Mouse (Mus musculus) neural tube, embryonic 12.5 days (tissue): ENCODE results near the gene Bcl11b. TPM values are rescaled to one million over a fixed set of nuclear protein-coding genes. Genes with fewer than 3 reads are reported as not detected.

Experiments used
- ATAC-seq: fragments of 200-750 bp; cut with Nextera tagmentation; 2 replicates; pipeline ENCODE4 v1.8.0; 2017; ENCODE audit warnings: low read depth, mild to moderate bottlenecking, moderate TSS enrichment, moderate library complexity; ENCODE audit not compliant: low FRiP score
- H3K27ac ChIP-seq: fragments of 300-500 bp; sonication (generic); 2 replicates; pipeline ENCODE4 v1.5.1; 2016
- H3K27me3 ChIP-seq: fragments of 300-500 bp; sonication (generic); replicated peaks from 2 replicates; pipeline ENCODE4 v1.6.1; 2016; ENCODE audit warnings: mild to moderate bottlenecking
- H3K36me3 ChIP-seq: fragments of 300-500 bp; sonication (generic); 2 replicates; pipeline ENCODE4 v1.6.1; 2016; ENCODE audit warnings: mild to moderate bottlenecking
- H3K4me1 ChIP-seq: fragments of 300-500 bp; sonication (generic); 2 replicates; pipeline ENCODE4 v1.6.1; 2016
- H3K4me2 ChIP-seq: fragments of 300-500 bp; sonication (generic); replicated peaks from 2 replicates; pipeline ENCODE4 v1.6.1; 2016; ENCODE audit warnings: mild to moderate bottlenecking
- H3K4me3 ChIP-seq: fragments of 300-500 bp; sonication (generic); 2 replicates; pipeline ENCODE4 v1.5.1; 2016
- H3K9ac ChIP-seq: fragments of 300-500 bp; sonication (generic); 2 replicates; pipeline ENCODE4 v1.6.1; 2016; ENCODE audit warnings: mild to moderate bottlenecking
- H3K9me3 ChIP-seq: fragments of 300-500 bp; sonication (generic); 2 replicates; pipeline ENCODE4 v1.6.1; 2016; ENCODE audit warnings: mild to moderate bottlenecking
- WGBS: fragments of 180-500 bp; shearing (Covaris S2); methylation state at CpG from one replicate; pipeline ENCODE4 v1.1.7; 2016; 5-methylcytosine and 5-hydroxymethylcytosine counted together
- polyA plus RNA-seq: library from polyadenylated mRNA; unstranded; fragments of >200 nt; fragmentation: Nextera tagmentation; extraction: Ambion mirVana; gene quantifications from 2 replicates; pipeline ENCODE4 v1.2.1, GENCODE M21; 2016

The Bcl11b gene
- polyA plus RNA-seq, 1 experiment from 2014 or later = 25.9 TPM

GRCm38 (mm10) chr12:107908826-107909225 lies 94.6 kb downstream of the Bcl11b start:
- H3K9ac ChIP-seq = no peak overlapping the region
- H3K4me2 ChIP-seq = no peak overlapping the region
- H3K27me3 ChIP-seq = no peaks in the 10 kb centered on the region
- H3K4me1 ChIP-seq = no peaks in the 10 kb centered on the region
- ATAC-seq = no peak
- H3K27ac ChIP-seq = no peak overlapping the region
- WGBS = 91% methylated on average over 11 of the region's 11 CpGs
- H3K36me3 ChIP-seq = no peaks in the 10 kb centered on the region
- H3K9me3 ChIP-seq = 0 out of 2 replicates have a peak, but pooled peaks cover 9% of the 10 kb centered on the region
- no peak overlapping the region for H3K4me3 ChIP-seq

- Histone ChIP-seq H3K9ac (no peak overlapping the region), H3K4me3 (no peak overlapping the region), H3K36me3 (no peaks in the 10 kb centered on the region), H3K9me3 (0 out of 2 replicates have a peak, but pooled peaks cover 9% of the 10 kb centered on the region), H3K27me3 (no peaks in the 10 kb centered on the region), H3K4me1 (no peaks in the 10 kb centered on the region), H3K27ac (no peak overlapping the region), H3K4me2 (no peak overlapping the region)
- no peak for ATAC-seq
- 96% methylated on average over 3 of the region's 3 CpGs for WGBS
These were observed 98.1 kb downstream of the Bcl11b start for GRCm38 (mm10) chr12:107905333-107905732.

- Histone ChIP-seq H3K27me3 (no peaks in the 10 kb centered on the region), H3K4me2 (no peak overlapping the region), H3K9me3 (0 out of 2 replicates have a peak, but pooled peaks cover 9% of the 10 kb centered on the region), H3K27ac (no peak overlapping the region), H3K36me3 (no peaks in the 10 kb centered on the region), H3K9ac (no peak overlapping the region), H3K4me3 (no peak overlapping the region), H3K4me1 (no peaks in the 10 kb centered on the region)
- WGBS = 89% methylated on average over 11 of the region's 11 CpGs
- no peak for ATAC-seq
These were observed 98.9 kb downstream of the Bcl11b start for GRCm38 (mm10) chr12:107904457-107904856.

- no peak overlapping the region for H3K27ac ChIP-seq
- no peak overlapping the region for H3K4me2 ChIP-seq
- no peaks in the 10 kb centered on the region for H3K4me1 ChIP-seq
- WGBS = 44% methylated on average over 9 of the region's 9 CpGs
- no peak overlapping the region for H3K9ac ChIP-seq
- ATAC-seq = no peak
- H3K4me3 ChIP-seq = no peak overlapping the region
- H3K9me3 ChIP-seq = 0 out of 2 replicates have a peak, but pooled peaks cover 9% of the 10 kb centered on the region
- no peaks in the 10 kb centered on the region for H3K27me3 ChIP-seq
- H3K36me3 ChIP-seq = no peaks in the 10 kb centered on the region
These were observed 99.5 kb downstream of the Bcl11b start for GRCm38 (mm10) chr12:107903949-107904348.

- Histone ChIP-seq H3K27me3 (no peaks in the 10 kb centered on the region; the same call in 1 of the 2 replicates), H3K4me3 (no peak overlapping the region), H3K27ac (no peak overlapping the region), H3K36me3 (no peaks in the 10 kb centered on the region), H3K4me1 (peaks cover 8% of the 10 kb centered on the region; the same call in 1 of the 2 replicates), H3K9me3 (no peaks in the 10 kb centered on the region), H3K9ac (no peak overlapping the region), H3K4me2 (no peak overlapping the region)
- no peak for ATAC-seq
- WGBS = 91% methylated on average over 3 of the region's 3 CpGs
These were observed 112.0 kb downstream of the Bcl11b start for GRCm38 (mm10) chr12:107891449-107891848.

GRCm38 (mm10) chr12:107890326-107890725 lies 113.1 kb downstream of the Bcl11b start:
- H3K4me2 ChIP-seq = no peak overlapping the region
- WGBS = 86% methylated on average over 7 of the region's 7 CpGs
- no peak overlapping the region for H3K9ac ChIP-seq
- H3K9me3 ChIP-seq = no peaks in the 10 kb centered on the region
- peaks cover 8% of the 10 kb centered on the region; the same call in 1 of the 2 replicates for H3K4me1 ChIP-seq
- H3K27me3 ChIP-seq = no peaks in the 10 kb centered on the region; the same call in 1 of the 2 replicates
- no peak for ATAC-seq
- H3K36me3 ChIP-seq = no peaks in the 10 kb centered on the region
- H3K27ac ChIP-seq = no peak overlapping the region
- H3K4me3 ChIP-seq = no peak overlapping the region

- Histone ChIP-seq H3K27ac (no peak overlapping the region), H3K9ac (no peak overlapping the region), H3K4me1 (peaks cover 8% of the 10 kb centered on the region; the same call in 1 of the 2 replicates), H3K4me2 (no peak overlapping the region), H3K27me3 (no peaks in the 10 kb centered on the region), H3K4me3 (no peak overlapping the region), H3K9me3 (no peaks in the 10 kb centered on the region), H3K36me3 (no peaks in the 10 kb centered on the region)
- ATAC-seq = no peak
- WGBS = 67% methylated on average over 10 of the region's 10 CpGs
These were observed 113.6 kb downstream of the Bcl11b start for GRCm38 (mm10) chr12:107889841-107890240.

- ATAC-seq = no peak
- H3K4me1 ChIP-seq = peaks cover 8% of the 10 kb centered on the region; the same call in 1 of the 2 replicates
These were observed 114.8 kb downstream of the Bcl11b start for GRCm38 (mm10) chr12:107888646-107889045.

GRCm38 (mm10) chr12:107888049-107888448 lies 115.4 kb downstream of the Bcl11b start:
- Histone ChIP-seq H3K4me1 (peaks cover 12% of the 10 kb centered on the region), H3K4me2 (no peak overlapping the region), H3K27me3 (no peaks in the 10 kb centered on the region), H3K9me3 (no peaks in the 10 kb centered on the region), H3K36me3 (no peaks in the 10 kb centered on the region), H3K9ac (no peak overlapping the region), H3K27ac (no peak overlapping the region), H3K4me3 (no peak overlapping the region)
- 86% methylated on average over 5 of the region's 5 CpGs for WGBS
- no peak for ATAC-seq

More at GRCm38 (mm10) chr12:107888646-107889045, 114.8 kb downstream of the Bcl11b start:
- Histone ChIP-seq H3K4me2 (no peak overlapping the region), H3K36me3 (no peaks in the 10 kb centered on the region), H3K9me3 (no peaks in the 10 kb centered on the region), H3K27ac (no peak overlapping the region), H3K4me3 (no peak overlapping the region), H3K27me3 (no peaks in the 10 kb centered on the region), H3K9ac (no peak overlapping the region)
- WGBS = 41% methylated on average over 5 of the region's 5 CpGs

- Histone ChIP-seq H3K36me3 (no peaks in the 10 kb centered on the region), H3K4me2 (no peak overlapping the region), H3K9ac (no peak overlapping the region), H3K4me1 (peaks cover 12% of the 10 kb centered on the region), H3K4me3 (no peak overlapping the region), H3K27me3 (no peaks in the 10 kb centered on the region), H3K9me3 (no peaks in the 10 kb centered on the region), H3K27ac (no peak overlapping the region)
- no peak for ATAC-seq
- WGBS = 69% methylated on average over 6 of the region's 6 CpGs
These were observed 115.8 kb downstream of the Bcl11b start for GRCm38 (mm10) chr12:107887621-107888020.

- Histone ChIP-seq H3K9me3 (no peaks in the 10 kb centered on the region), H3K4me1 (peaks cover 9% of the 10 kb centered on the region; the same call in 1 of the 2 replicates), H3K27ac (no peak overlapping the region), H3K4me2 (no peak overlapping the region), H3K9ac (no peak overlapping the region), H3K27me3 (no peaks in the 10 kb centered on the region), H3K36me3 (no peaks in the 10 kb centered on the region), H3K4me3 (no peak overlapping the region)
- no peak for ATAC-seq
- 71% methylated on average over 6 of the region's 6 CpGs for WGBS
These were observed 118.9 kb downstream of the Bcl11b start for GRCm38 (mm10) chr12:107884330-107885065.

- H3K9me3 ChIP-seq = peaks cover 6% of the 10 kb centered on the region; the same call in 1 of the 2 replicates
- H3K36me3 ChIP-seq = no peaks in the 10 kb centered on the region
- H3K9ac ChIP-seq = no peak overlapping the region
- no peak for ATAC-seq
- no peak overlapping the region for H3K27ac ChIP-seq
- peaks cover 3% of the 10 kb centered on the region; the same call in 1 of the 2 replicates for H3K4me1 ChIP-seq
- H3K4me3 ChIP-seq = no peak overlapping the region
- H3K4me2 ChIP-seq = no peak overlapping the region
- no peaks in the 10 kb centered on the region for H3K27me3 ChIP-seq
- WGBS = 82% methylated on average over 9 of the region's 9 CpGs
These were observed 121.7 kb downstream of the Bcl11b start for GRCm38 (mm10) chr12:107881726-107882125.
